Mouse (Mus musculus) heart, embryonic 12.5 days (tissue): ENCODE results near the gene Chrnb1. TPM values are rescaled to one million over a fixed set of nuclear protein-coding genes. Genes with fewer than 3 reads are reported as not detected.

Source experiments
- ATAC-seq: fragments of 200-750 bp; cut with Nextera tagmentation; 2 replicates; pipeline ENCODE4 v1.8.0; 2017; ENCODE audit warnings: moderate TSS enrichment, moderate library complexity; ENCODE audit not compliant: insufficient number of reproducible peaks, low FRiP score
- H3K27ac ChIP-seq: fragments of 300-500 bp; sonication (generic); 2 replicates; pipeline ENCODE4 v1.5.1; 2016; ENCODE audit warnings: mild to moderate bottlenecking, moderate library complexity; ENCODE audit not compliant: poor library complexity, severe bottlenecking
- H3K27me3 ChIP-seq: fragments of 300-500 bp; sonication (generic); replicated peaks from 2 replicates; pipeline ENCODE4 v1.6.1; 2016; ENCODE audit warnings: mild to moderate bottlenecking, moderate library complexity
- H3K36me3 ChIP-seq: fragments of 300-500 bp; sonication (generic); 2 replicates; pipeline ENCODE4 v1.6.1; 2016; ENCODE audit warnings: mild to moderate bottlenecking, moderate library complexity
- H3K4me1 ChIP-seq: fragments of 300-500 bp; sonication (generic); replicated peaks from 2 replicates; pipeline ENCODE4 v1.6.1; 2016; ENCODE audit warnings: mild to moderate bottlenecking
- H3K4me2 ChIP-seq: fragments of 300-500 bp; sonication (generic); 2 replicates; pipeline ENCODE4 v1.6.1; 2016; ENCODE audit warnings: mild to moderate bottlenecking, moderate library complexity
- H3K4me3 ChIP-seq: fragments of 300-500 bp; sonication (generic); 2 replicates; pipeline ENCODE4 v1.5.1; 2016; ENCODE audit warnings: mild to moderate bottlenecking
- H3K9ac ChIP-seq: fragments of 300-500 bp; sonication (generic); 2 replicates; pipeline ENCODE4 v1.6.1; 2016; ENCODE audit warnings: mild to moderate bottlenecking, moderate library complexity
- H3K9me3 ChIP-seq: fragments of 300-500 bp; sonication (generic); replicated peaks from 2 replicates; pipeline ENCODE4 v1.6.1; 2016; ENCODE audit warnings: mild to moderate bottlenecking, moderate library complexity
- WGBS: fragments of 180-500 bp; shearing (Covaris S2); methylation state at CpG from one replicate; pipeline ENCODE4 v1.1.7; 2016; 5-methylcytosine and 5-hydroxymethylcytosine counted together
- polyA plus RNA-seq: library from polyadenylated mRNA; unstranded; fragments of >200 nt; fragmentation: Nextera tagmentation; extraction: Ambion mirVana; gene quantifications from 2 replicates; pipeline ENCODE4 v1.2.1, GENCODE M21; 2016

The Chrnb1 gene
- polyA plus RNA-seq, 1 experiment from 2014 or later = 5.6 TPM

DNA sequence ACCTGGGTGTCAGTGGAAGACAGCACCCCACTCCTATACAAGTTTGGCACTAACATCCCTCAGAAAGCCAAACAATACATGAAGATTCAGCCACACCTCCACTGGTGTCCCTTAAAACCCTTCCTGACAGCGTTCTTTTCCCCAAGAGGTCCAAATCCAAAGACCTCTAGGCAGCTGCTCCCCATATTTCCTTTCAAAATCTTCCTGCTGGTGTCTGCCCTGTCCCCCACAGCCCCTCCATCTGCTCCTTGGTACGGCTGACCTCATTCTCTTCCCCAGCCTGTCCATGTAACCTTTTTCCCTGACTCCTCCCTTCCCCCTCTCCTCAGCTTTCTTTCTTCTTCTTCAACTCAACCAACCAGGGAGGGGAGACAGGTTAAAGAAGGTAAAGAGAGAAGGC lies 27.7 kb upstream of the Chrnb1 start:
- Histone ChIP-seq H3K4me3 (no peak overlapping the region), H3K27ac (no peak overlapping the region), H3K9me3 (no peaks in the 10 kb centered on the region), H3K9ac (no peak overlapping the region), H3K27me3 (0 out of 2 replicates have a peak, but pooled peaks cover 3% of the 10 kb centered on the region), H3K4me1 (no peaks in the 10 kb centered on the region), H3K4me2 (no peak overlapping the region), H3K36me3 (peaks cover 35% of the 10 kb centered on the region)
- WGBS = 54% methylated on average over 2 of the region's 2 CpGs
- ATAC-seq = no peak

DNA sequence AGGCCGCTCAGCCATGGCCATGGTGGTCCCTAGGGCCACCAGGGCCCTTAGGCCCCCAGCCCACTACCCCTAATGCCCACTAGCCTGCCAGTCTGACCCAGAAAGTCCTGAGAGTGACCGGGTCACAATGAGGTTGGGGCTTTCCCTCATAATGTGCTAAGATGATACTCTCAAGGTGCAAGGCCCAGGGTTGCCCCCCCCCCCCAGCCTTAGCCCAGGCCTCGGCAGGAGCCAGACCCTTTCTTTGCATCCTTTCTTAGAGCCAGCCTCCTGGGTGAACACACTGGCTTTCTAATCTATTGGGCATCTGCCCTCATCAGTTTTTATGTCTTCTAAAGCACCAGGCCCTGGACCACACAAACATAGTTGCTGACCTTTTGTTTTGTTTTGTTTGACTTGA lies 26.3 kb upstream of the Chrnb1 start, which contains the start of gene Spem1:
Spem1 (minus strand) TSS at position 101 of the 400 bp plus-strand sequence.
- H3K4me1 ChIP-seq = no peaks in the 10 kb centered on the region
- no peaks in the 10 kb centered on the region; the same call in 1 of the 2 replicates for H3K9me3 ChIP-seq
- WGBS = 88% methylated on average over 3 of the region's 3 CpGs
- 0 out of 2 replicates have a peak, but pooled peaks cover 3% of the 10 kb centered on the region for H3K27me3 ChIP-seq
- no peak within 1 kb of the TSS for H3K9ac ChIP-seq
- no peak within 1 kb of the TSS for H3K27ac ChIP-seq
- H3K4me3 ChIP-seq = no peak within 1 kb of the TSS
- peaks cover 21% of the 10 kb centered on the region for H3K36me3 ChIP-seq
- no peak within 1 kb of the TSS for H3K4me2 ChIP-seq
- ATAC-seq = no peak

DNA sequence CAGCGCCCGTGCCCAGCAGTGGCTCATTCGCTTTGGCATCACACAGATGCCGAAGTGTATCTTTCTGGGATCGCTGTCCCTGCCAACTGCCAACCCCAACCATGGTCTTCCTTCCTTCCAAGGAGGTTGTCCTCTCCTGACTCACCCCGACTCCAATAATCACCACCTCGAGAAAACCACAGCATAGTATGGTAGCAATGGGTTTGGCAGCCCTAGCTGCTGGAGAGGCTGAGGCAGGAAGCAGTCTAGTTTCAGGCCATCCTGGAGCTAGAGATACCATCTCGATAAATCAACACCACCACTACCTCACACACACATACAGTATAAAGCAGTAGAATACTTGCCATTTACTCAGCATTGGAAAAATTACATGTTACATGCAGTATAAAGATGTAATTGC lies 23.1 kb upstream of the Chrnb1 start:
- Histone ChIP-seq H3K4me1 (no peaks in the 10 kb centered on the region), H3K4me3 (no peak overlapping the region), H3K27ac (no peak overlapping the region), H3K36me3 (no peaks in the 10 kb centered on the region), H3K27me3 (0 out of 2 replicates have a peak, but pooled peaks cover 6% of the 10 kb centered on the region), H3K4me2 (no peak overlapping the region), H3K9me3 (no peaks in the 10 kb centered on the region; the same call in 1 of the 2 replicates), H3K9ac (no peak overlapping the region)
- 86% methylated on average over 8 of the region's 8 CpGs for WGBS
- no peak for ATAC-seq

DNA sequence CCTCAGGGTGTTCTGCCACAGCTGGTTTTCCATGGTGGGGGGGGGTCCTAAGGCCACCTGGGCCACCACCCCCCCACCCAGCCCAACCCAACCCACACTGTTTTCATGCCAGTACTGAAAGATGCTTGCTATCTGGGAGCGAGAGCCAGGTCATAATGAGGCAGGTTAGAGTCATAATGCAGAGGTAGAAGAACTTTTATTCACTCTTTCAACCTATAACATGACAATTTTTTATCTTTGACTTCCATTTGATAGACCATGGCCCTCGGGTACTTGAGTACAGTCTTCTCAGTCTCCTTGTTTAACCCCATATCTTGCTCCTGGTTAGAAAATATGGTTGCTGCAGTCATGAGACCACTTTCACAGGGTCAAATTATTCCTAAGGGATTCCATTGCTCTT lies 22.6 kb upstream of the Chrnb1 start, which contains the start of gene Spem2:
Spem2 (minus strand) TSS at position 101 of the 400 bp plus-strand sequence.
- no peak for ATAC-seq
- H3K4me3 ChIP-seq = no peak within 1 kb of the TSS
- 0 out of 2 replicates have a peak, but pooled peaks cover 6% of the 10 kb centered on the region for H3K27me3 ChIP-seq
- WGBS = 66% methylated on average over 2 of the region's 2 CpGs
- no peak within 1 kb of the TSS for H3K9ac ChIP-seq
- H3K36me3 ChIP-seq = no peaks in the 10 kb centered on the region
- H3K9me3 ChIP-seq = no peaks in the 10 kb centered on the region; the same call in 1 of the 2 replicates
- no peak within 1 kb of the TSS for H3K27ac ChIP-seq
- H3K4me2 ChIP-seq = no peak within 1 kb of the TSS
- H3K4me1 ChIP-seq = no peaks in the 10 kb centered on the region

DNA sequence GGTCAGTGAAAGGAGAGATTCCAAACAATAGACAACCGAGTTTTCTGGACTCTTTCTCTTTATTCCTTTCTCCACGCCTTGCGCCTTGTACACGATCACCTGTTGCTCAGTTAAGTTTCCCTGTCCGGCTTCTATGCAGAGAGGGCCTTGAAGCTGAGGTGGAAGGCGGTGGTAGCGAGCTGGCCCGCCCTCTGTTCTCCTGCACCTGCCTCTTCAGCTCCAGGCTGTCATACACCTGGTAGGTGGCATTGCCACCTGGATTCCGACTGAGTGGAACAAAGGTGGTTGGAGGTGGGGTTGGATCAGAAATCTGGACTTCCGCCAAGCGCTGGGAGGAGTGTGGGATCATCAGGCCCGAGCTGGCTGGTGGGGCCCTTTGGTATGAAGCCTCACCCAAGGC lies 20.8 kb upstream of the Chrnb1 start:
- no peaks in the 10 kb centered on the region for H3K36me3 ChIP-seq
- no peak overlapping the region for H3K4me3 ChIP-seq
- H3K27me3 ChIP-seq = 0 out of 2 replicates have a peak, but pooled peaks cover 6% of the 10 kb centered on the region
- no peak overlapping the region for H3K9ac ChIP-seq
- H3K27ac ChIP-seq = no peak overlapping the region
- H3K9me3 ChIP-seq = no peaks in the 10 kb centered on the region; the same call in 1 of the 2 replicates
- 89% methylated on average over 12 of the region's 12 CpGs for WGBS
- H3K4me2 ChIP-seq = no peak overlapping the region
- H3K4me1 ChIP-seq = no peaks in the 10 kb centered on the region
- no peak for ATAC-seq

DNA sequence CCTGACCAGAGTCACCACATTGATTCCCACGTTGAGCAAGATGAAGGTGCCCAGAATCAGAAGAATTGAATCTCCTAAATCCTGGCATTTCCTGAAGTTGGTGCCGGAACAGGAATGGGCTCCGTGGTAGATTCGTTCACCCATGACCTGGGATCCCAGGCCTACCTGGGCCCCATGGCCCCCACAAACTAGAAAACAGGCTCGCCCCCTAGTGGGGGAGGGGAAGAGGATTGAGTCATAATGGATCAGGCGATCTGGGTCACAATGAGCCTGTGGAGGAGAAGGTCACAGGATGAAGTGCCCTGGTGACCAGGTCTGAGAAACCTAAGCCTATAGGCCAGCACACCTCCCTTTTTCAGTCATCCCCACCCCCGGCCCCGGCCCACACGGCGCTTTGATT lies 19.4 kb upstream of the Chrnb1 start, which contains the start of gene Gm39566:
Gm39566 (minus strand) TSS at position 144 of the 400 bp plus-strand sequence.
- no peak for ATAC-seq
- no peak within 1 kb of the TSS for H3K9ac ChIP-seq
- 55% methylated on average over 10 of the region's 10 CpGs for WGBS
- 0 out of 2 replicates have a peak, but pooled peaks cover 3% of the 10 kb centered on the region for H3K27me3 ChIP-seq
- H3K4me2 ChIP-seq = no peak within 1 kb of the TSS
- H3K27ac ChIP-seq = no peak within 1 kb of the TSS
- no peaks in the 10 kb centered on the region for H3K4me1 ChIP-seq
- no peak within 1 kb of the TSS for H3K4me3 ChIP-seq
- no peaks in the 10 kb centered on the region for H3K36me3 ChIP-seq
- no peaks in the 10 kb centered on the region; the same call in 1 of the 2 replicates for H3K9me3 ChIP-seq

DNA sequence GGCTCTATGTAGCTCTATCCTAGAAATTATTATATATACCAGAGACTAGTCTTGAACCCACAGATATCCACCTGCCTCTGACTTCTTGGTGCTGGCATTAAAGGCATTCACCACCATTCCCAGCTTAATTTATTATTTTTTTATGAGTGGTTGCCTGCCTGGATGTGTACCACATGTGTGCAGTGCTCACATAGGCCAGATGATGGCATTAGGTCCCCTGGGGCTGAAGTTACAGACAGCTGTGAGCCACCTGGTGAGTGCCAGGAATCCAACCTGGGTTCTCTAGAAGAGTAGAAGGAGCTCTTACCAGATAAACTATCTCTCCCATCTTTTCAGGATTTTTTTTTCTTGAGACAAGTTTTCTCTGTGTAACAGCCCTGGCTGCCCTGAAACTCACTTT lies 14.5 kb upstream of the Chrnb1 start:
- Histone ChIP-seq H3K27ac (no peak overlapping the region), H3K4me1 (no peaks in the 10 kb centered on the region), H3K4me3 (no peak overlapping the region), H3K9ac (no peak overlapping the region), H3K4me2 (no peak overlapping the region), H3K27me3 (peaks cover 12% of the 10 kb centered on the region), H3K9me3 (0 out of 2 replicates have a peak, but pooled peaks cover 3% of the 10 kb centered on the region), H3K36me3 (no peaks in the 10 kb centered on the region)
- no peak for ATAC-seq

DNA sequence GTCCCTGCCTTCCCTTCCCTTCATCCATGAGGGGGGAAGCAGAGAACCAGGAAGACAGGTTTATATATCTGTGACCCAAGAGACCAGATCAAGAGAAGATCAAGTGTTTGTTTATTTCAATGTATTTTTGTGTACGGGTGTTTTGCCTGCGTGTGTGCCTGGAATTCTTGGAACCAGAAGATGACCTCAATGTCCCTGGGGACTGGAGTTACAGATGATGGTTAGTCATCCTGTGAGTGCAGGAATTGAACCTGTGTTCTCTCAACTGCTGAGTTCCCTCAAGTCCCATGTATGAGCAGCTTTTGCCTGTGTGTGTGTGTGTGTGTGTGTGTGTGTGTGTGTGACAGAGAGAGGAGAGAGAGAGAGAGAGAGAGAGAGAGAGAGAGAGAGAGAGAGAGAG lies 11.9 kb upstream of the Chrnb1 start:
- H3K4me3 ChIP-seq = no peak overlapping the region
- no peak overlapping the region for H3K4me2 ChIP-seq
- no peak overlapping the region for H3K27ac ChIP-seq
- 68% methylated on average over 2 of the region's 2 CpGs for WGBS
- peaks cover 20% of the 10 kb centered on the region for H3K4me1 ChIP-seq
- H3K36me3 ChIP-seq = no peaks in the 10 kb centered on the region
- no peak overlapping the region for H3K9ac ChIP-seq
- no peak for ATAC-seq
- H3K9me3 ChIP-seq = 0 out of 2 replicates have a peak, but pooled peaks cover 3% of the 10 kb centered on the region
- H3K27me3 ChIP-seq = peaks cover 16% of the 10 kb centered on the region

DNA sequence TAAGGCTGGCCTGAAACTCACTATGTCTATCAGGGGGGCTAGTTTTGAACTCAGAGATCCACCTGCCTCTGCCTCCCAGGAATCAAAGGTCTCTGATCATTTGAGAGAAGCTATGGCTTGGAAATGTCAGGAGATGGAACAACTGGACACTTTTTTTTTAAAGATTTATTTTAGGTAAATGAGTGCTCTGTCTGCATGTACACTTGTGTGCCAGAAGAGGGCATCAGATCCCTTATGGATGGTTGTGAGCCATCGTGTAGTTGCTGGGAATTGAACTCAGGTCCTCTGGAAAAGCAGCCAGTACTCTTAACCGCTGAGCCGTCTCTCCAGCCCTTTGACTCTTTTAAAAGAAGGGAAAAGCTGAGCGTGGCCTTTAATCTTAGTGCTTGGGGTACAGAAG lies 10.6 kb upstream of the Chrnb1 start:
- Histone ChIP-seq H3K9me3 (0 out of 2 replicates have a peak, but pooled peaks cover 3% of the 10 kb centered on the region), H3K36me3 (no peaks in the 10 kb centered on the region), H3K4me2 (no peak overlapping the region), H3K4me1 (peaks cover 31% of the 10 kb centered on the region), H3K9ac (no peak overlapping the region), H3K4me3 (no peak overlapping the region), H3K27ac (no peak overlapping the region), H3K27me3 (peaks cover 27% of the 10 kb centered on the region)
- WGBS = 77% methylated on average over 4 of the region's 4 CpGs
- ATAC-seq = no peak

DNA sequence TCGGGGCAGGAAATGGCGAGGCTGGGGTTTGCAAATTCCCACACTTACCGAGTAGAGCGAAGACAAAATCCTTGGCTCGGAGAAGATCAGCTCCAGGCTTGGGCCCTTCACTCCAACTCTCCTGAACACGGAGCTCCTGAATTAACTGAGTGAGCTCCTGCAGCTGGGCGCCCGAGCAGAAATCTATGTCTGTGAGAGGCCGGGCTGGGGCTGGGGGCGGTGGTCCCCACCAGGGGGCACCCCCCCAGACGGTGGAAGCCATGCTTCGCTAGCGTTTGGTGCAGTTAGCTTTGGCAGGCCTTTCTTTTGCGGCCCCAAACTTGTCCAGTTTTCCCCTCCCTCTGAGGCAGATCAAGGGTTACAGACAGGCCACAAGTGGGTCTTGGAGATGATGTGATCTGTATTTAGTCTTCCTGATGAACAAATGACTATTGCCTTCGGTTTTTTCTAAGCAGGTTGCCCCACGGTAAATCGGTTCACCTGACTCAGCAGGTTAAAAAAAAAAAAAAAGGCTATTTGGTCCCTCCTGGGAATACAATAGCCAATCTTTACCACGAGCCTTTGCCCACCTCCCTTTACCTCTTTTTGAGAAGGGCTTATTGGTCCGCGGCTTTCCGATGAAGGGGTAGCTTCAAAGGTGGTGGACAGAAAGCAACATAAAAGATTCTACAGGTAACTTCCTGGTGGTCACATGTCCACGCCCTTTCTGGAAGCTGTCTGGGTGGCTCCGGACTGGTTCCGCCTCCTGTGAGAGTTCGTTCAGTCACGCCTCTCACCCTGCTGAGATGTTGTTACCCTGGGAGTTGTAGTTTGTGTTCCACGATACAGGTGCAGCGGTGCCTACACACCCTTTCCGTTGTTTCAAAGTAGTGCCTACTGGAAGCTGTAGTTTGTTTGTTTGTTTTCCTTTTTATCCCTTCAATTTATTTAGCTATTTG lies 9.5 kb upstream of the Chrnb1 start, which contains the start of gene Tmem102:
Tmem102 (minus strand) TSS at position 653 of the 938 bp plus-strand sequence.
- 7% methylated on average over 29 of the region's 29 CpGs for WGBS
- 0 out of 2 replicates have a peak, but pooled peaks cover 3% of the 10 kb centered on the region for H3K9me3 ChIP-seq
- ATAC-seq = no peak
- no peak within 1 kb of the TSS for H3K27ac ChIP-seq
- H3K4me2 ChIP-seq = peak within 1 kb of the TSS; percentile 89
- H3K9ac ChIP-seq = peak within 1 kb of the TSS; percentile 53
- peaks cover 38% of the 10 kb centered on the region for H3K27me3 ChIP-seq
- H3K36me3 ChIP-seq = no peaks in the 10 kb centered on the region
- H3K4me1 ChIP-seq = peaks cover 43% of the 10 kb centered on the region
- peak within 1 kb of the TSS; percentile 62 for H3K4me3 ChIP-seq

DNA sequence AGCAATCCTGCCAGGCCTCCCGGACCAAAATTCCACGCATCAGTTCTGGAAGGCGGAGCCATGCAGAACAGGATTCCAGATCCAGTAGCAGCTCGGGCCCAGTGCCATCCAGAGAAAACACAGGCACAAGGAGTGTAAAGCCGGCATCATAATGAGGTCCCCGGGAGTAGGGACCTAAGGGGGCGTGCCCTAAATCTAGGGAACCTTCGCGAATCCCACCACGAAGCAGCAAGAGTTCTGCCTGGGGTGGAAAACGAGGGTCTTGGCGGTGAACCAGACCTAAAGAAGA lies 8.9 kb upstream of the Chrnb1 start:
- no peak for ATAC-seq
- H3K4me2 ChIP-seq = peak overlapping the region; percentile 89
- no peaks in the 10 kb centered on the region for H3K36me3 ChIP-seq
- peak overlapping the region; percentile 62 for H3K4me3 ChIP-seq
- peaks cover 49% of the 10 kb centered on the region for H3K4me1 ChIP-seq
- peaks cover 41% of the 10 kb centered on the region for H3K27me3 ChIP-seq
- WGBS = 6% methylated on average over 12 of the region's 12 CpGs
- peak overlapping the region; percentile 53 for H3K9ac ChIP-seq
- 0 out of 2 replicates have a peak, but pooled peaks cover 3% of the 10 kb centered on the region for H3K9me3 ChIP-seq
- no peak overlapping the region for H3K27ac ChIP-seq
